Mouse (Mus musculus) testis, adult 2 months (tissue): ENCODE data around the gene Pigk. TPM values are rescaled to one million over a fixed set of nuclear protein-coding genes. Genes with fewer than 3 reads are reported as not detected.

Source experiments
- H3K27ac ChIP-seq: fragments of 200-500 bp; 2 replicates; pipeline ENCODE4 v1.5.1; 2012; ENCODE audit warnings: low read depth, low read length; ENCODE audit not compliant: control insufficient read depth, insufficient read depth
- H3K27me3 ChIP-seq: fragments of 200-500 bp; 2 replicates; pipeline ENCODE4 v1.6.1; 2012; ENCODE audit warnings: mild to moderate bottlenecking, low read length, moderate library complexity; ENCODE audit not compliant: control insufficient read depth, insufficient read depth
- H3K36me3 ChIP-seq: fragments of 200-500 bp; 2 replicates; pipeline ENCODE4 v1.6.1; 2012; ENCODE audit warnings: mild to moderate bottlenecking, low read length; ENCODE audit not compliant: control insufficient read depth, insufficient read depth
- H3K4me1 ChIP-seq: fragments of 200-500 bp; 2 replicates; pipeline ENCODE4 v1.6.1; 2012; ENCODE audit warnings: low read length; ENCODE audit not compliant: control insufficient read depth, insufficient read depth
- H3K4me3 ChIP-seq: fragments of 200-500 bp; 2 replicates; pipeline ENCODE4 v1.5.1; 2012; ENCODE audit warnings: low read depth, mild to moderate bottlenecking, low read length, moderate library complexity, mixed read lengths; ENCODE audit not compliant: control insufficient read depth
- CTCF ChIP-seq: fragments of 200-500 bp; IDR thresholded peaks from 2 replicates; pipeline ENCODE4 v1.5.1; 2012; ENCODE audit warnings: low read depth, mild to moderate bottlenecking, inconsistent platforms, low read length, moderate library complexity; ENCODE audit not compliant: control insufficient read depth, insufficient read depth, insufficient replicate concordance
- POLR2A ChIP-seq: fragments of 200-500 bp; IDR thresholded peaks from 2 replicates; pipeline ENCODE4 v1.6.1; 2012; ENCODE audit warnings: low read depth, mild to moderate bottlenecking, inconsistent platforms, low read length, moderate library complexity; ENCODE audit not compliant: control insufficient read depth
- polyA plus RNA-seq: library from polyadenylated mRNA; depleted of rRNA; stranded (reverse); fragments of >200 nt; gene quantifications from 2 replicates; pipeline ENCODE4 v1.2.3, GENCODE M21; 2012; rRNA removed

Gene Pigk
- polyA plus RNA-seq, 1 experiment, result 34.6 TPM

GRCm38 (mm10) chr3:153018051-153018450 is 304.2 kb downstream of the Pigk start:
- no peaks in the 10 kb centered on the region for H3K36me3 ChIP-seq
- TF ChIP-seq CTCF (no peak), POLR2A (no peak)
- H3K4me1 ChIP-seq, result no peaks in the 10 kb centered on the region
- no peak overlapping the region for H3K27ac ChIP-seq
- H3K27me3 ChIP-seq, result no peaks in the 10 kb centered on the region
- H3K4me3 ChIP-seq, result no peak overlapping the region

DNA sequence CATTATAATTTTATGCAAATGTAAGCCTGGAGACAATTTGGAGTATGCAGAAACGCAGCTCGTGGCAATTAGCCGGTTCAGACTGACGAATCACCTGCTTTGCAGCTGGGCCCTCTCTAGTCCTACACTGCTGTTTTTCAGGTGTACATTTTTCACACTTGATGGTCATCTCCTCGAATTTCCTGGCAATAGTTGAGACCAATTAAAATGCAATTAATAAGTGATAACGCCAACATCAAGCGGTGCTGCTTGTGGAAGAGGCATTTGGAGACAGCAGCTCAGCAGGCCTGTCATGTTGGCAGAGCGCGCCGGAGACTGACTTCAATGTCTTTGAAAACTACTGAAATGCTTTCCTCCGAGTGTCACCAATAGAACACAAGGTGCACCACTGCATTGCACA is 310.1 kb downstream of the Pigk start:
- Histone ChIP-seq H3K27ac (no peak overlapping the region), H3K36me3 (no peaks in the 10 kb centered on the region), H3K4me3 (no peak overlapping the region), H3K4me1 (no peaks in the 10 kb centered on the region), H3K27me3 (no peaks in the 10 kb centered on the region)
- TF ChIP-seq CTCF (no peak), POLR2A (no peak)

Other genes starting within 250 kb of the Pigk start
- gene Ak5, start 45.7 kb upstream of the Pigk start, polyA plus RNA-seq, result 1.2 and 1.4 TPM in 2 replicates